Mouse (Mus musculus): ENCODE measurements at regions not wholly inside any gene's neighbourhood (a gene's known extent, or its start where the extent isn't known, plus 50 kb on each side); places are given as distances from the start of the nearest gene placed in this dataset.

GRCm38 (mm10) chr1:69470614-69471250, 216.3 kb downstream of the Ikzf2 start:
- no peak for DNase-seq

GRCm38 (mm10) chr1:69469158-69469901, 217.7 kb downstream of the Ikzf2 start:
- DNase-seq = no peak

- DNase-seq = no peak
These were observed 220.3 kb downstream of the Ikzf2 start for GRCm38 (mm10) chr1:69466534-69467275.

GRCm38 (mm10) chr1:69461191-69461590, 225.9 kb downstream of the Ikzf2 start:
- DNase-seq = no peak

GRCm38 (mm10) chr1:69459899-69460298, 227.1 kb downstream of the Ikzf2 start:
- no peak for DNase-seq

- no peak for DNase-seq
These were observed 229.6 kb downstream of the Ikzf2 start for GRCm38 (mm10) chr1:69457471-69457870.

GRCm38 (mm10) chr1:69453991-69454390, 233.1 kb downstream of the Ikzf2 start:
- DNase-seq = no peak

- no peak for DNase-seq
These were observed 234.1 kb downstream of the Ikzf2 start for GRCm38 (mm10) chr1:69452910-69453309.

- DNase-seq = no peak
These were observed 236.6 kb downstream of the Ikzf2 start for GRCm38 (mm10) chr1:69450455-69450854.

- DNase-seq = no peak
These were observed 239.8 kb downstream of the Ikzf2 start for GRCm38 (mm10) chr1:69447276-69447675.

- DNase-seq = no peak
These were observed 242.3 kb downstream of the Ikzf2 start for GRCm38 (mm10) chr1:69444722-69445121.

GRCm38 (mm10) chr1:69443466-69443865, 243.6 kb downstream of the Ikzf2 start:
- DNase-seq = no peak

GRCm38 (mm10) chr1:69440564-69441334, 246.3 kb downstream of the Ikzf2 start:
- DNase-seq = no peak

GRCm38 (mm10) chr1:69437042-69437441, 250.0 kb downstream of the Ikzf2 start:
- DNase-seq = no peak

GRCm38 (mm10) chr1:69433655-69434357, 253.2 kb downstream of the Ikzf2 start:
- DNase-seq = no peak

- DNase-seq = no peak
These were observed 256.2 kb downstream of the Ikzf2 start for GRCm38 (mm10) chr1:69430683-69431407.

GRCm38 (mm10) chr1:69429632-69430031, 257.4 kb downstream of the Ikzf2 start:
- DNase-seq = no peak

GRCm38 (mm10) chr1:69397676-69398075, 289.4 kb downstream of the Ikzf2 start:
- no peak for DNase-seq

- DNase-seq = no peak
These were observed 274.5 kb upstream of the Erbb4 start for GRCm38 (mm10) chr1:69382374-69382773.

GRCm38 (mm10) chr1:69379741-69380140, 271.9 kb upstream of the Erbb4 start:
- DNase-seq = no peak

GRCm38 (mm10) chr1:69376923-69377706, 269.3 kb upstream of the Erbb4 start:
- no peak for DNase-seq
